Mouse (Mus musculus) megakaryocyte-erythroid progenitor cell, adult 5-6 weeks (primary cell): ENCODE results near the gene Inhba. TPM values are rescaled to one million over a fixed set of nuclear protein-coding genes. Genes with fewer than 3 reads are reported as not detected.

Experiments used
- ATAC-seq: replicated peaks from 2 replicates; pipeline ENCODE4 v1.8.0; 2016; ENCODE audit warnings: mild to moderate bottlenecking, inconsistent platforms; ENCODE audit not compliant: severe bottlenecking, poor library complexity, low FRiP score, low TSS enrichment
- total RNA-seq, 2 experiments: library from RNA; stranded (forward) in 1 of 2; stranded (reverse) in 1 of 2; fragments of 200-1000, 215-1000 nt in 1 of 2; fragments of >200 nt in 1 of 2; fragmentation: Nextera tagmentation in 1 of 2; gene quantifications; 2 replicates each; pipeline ENCODE4 v1.2.3; 2014 to 2017

Inhba gene
- total RNA-seq (2014; fragmentation: Nextera tagmentation) (1.2 TPM in 1 of 2 replicates, not detected in the other), total RNA-seq (2017) (0.14 TPM in 1 of 2 replicates, not detected in the other)

GRCm38 (mm10) chr13:16011372-16012242 lies at the start of gene Inhba:
Gene Inhba, plus strand, starts transcription at chr13:16011851.
- ATAC-seq = peak; percentile 78

GRCm38 (mm10) chr13:15976584-15976983 lies 35.1 kb upstream of the Inhba start:
- no peak for ATAC-seq

- no peak for ATAC-seq
Measured at GRCm38 (mm10) chr13:15979551-15979950, 32.1 kb upstream of the Inhba start.

- no peak for ATAC-seq
Measured at GRCm38 (mm10) chr13:15982041-15982440, 29.6 kb upstream of the Inhba start.

GRCm38 (mm10) chr13:15985761-15986160 lies 25.9 kb upstream of the Inhba start:
- no peak for ATAC-seq

GRCm38 (mm10) chr13:15986172-15986571 lies 25.5 kb upstream of the Inhba start:
- ATAC-seq = no peak

GRCm38 (mm10) chr13:15995314-15995713 lies 16.3 kb upstream of the Inhba start:
- no peak for ATAC-seq

GRCm38 (mm10) chr13:16005517-16005916 lies 6.1 kb upstream of the Inhba start:
- ATAC-seq = 0 out of 2 replicates have a peak, but pooled peaks have one; percentile 57

- ATAC-seq = no peak
Measured at GRCm38 (mm10) chr13:16007748-16008147, 3.9 kb upstream of the Inhba start.

GRCm38 (mm10) chr13:16008348-16008747 lies 3.3 kb upstream of the Inhba start:
- no peak for ATAC-seq

GRCm38 (mm10) chr13:16009766-16010465 lies 1.7 kb upstream of the Inhba start:
- ATAC-seq = no peak

GRCm38 (mm10) chr13:16010586-16010985 lies 1.1 kb upstream of the Inhba start:
- ATAC-seq = no peak

GRCm38 (mm10) chr13:16012243-16012887 lies 714 bp downstream of the Inhba start:
- peak; percentile 93 for ATAC-seq

- no peak for ATAC-seq
Measured at GRCm38 (mm10) chr13:16014166-16014565, 2.5 kb downstream of the Inhba start.

GRCm38 (mm10) chr13:16016506-16016905 lies 4.9 kb downstream of the Inhba start:
- ATAC-seq = no peak

- ATAC-seq = no peak
Measured at GRCm38 (mm10) chr13:16017338-16017737, 5.7 kb downstream of the Inhba start.

- no peak for ATAC-seq
Measured at GRCm38 (mm10) chr13:16017777-16018176, 6.1 kb downstream of the Inhba start.

- ATAC-seq = no peak
Measured at GRCm38 (mm10) chr13:16018807-16019510, 7.3 kb downstream of the Inhba start.

- peak; percentile 79 for ATAC-seq
Measured at GRCm38 (mm10) chr13:16020659-16021058, 9.0 kb downstream of the Inhba start.
